16 mouse cellular contexts compared by ENCODE assay signal in genomic region chr1:165080351-165080750, GRCm38 (mm10).
"Had no signal": no experiment of that assay in that cellular context is flagged by ENCODE, and none has a peak within 500 bp of the region (broad histone marks: within the 10 kb centered on the region; RNA-seq: fewer than 3 reads in every experiment).

No protein-coding gene starts in this region.

- H3K4me1 ChIP-seq: lung, embryonic 15.5 days; stomach, embryonic 15.5 days had no signal

- DNase-seq: lung, adult 2 months; lung, postnatal 14 days; lung, postnatal 36 days; right cerebral cortex, postnatal 14 days; thymus, adult 2 months; thymus, postnatal 25 days; thymus, postnatal 4 days had no signal

- H3K4me3 ChIP-seq: lung, embryonic 15.5 days; megakaryocyte, embryonic 14.5 days; midbrain, embryonic 13.5 days; midbrain, embryonic 15.5 days; neural tube, embryonic 12.5 days; stomach, embryonic 15.5 days had no signal

- H3K27me3 ChIP-seq: lung, embryonic 15.5 days; midbrain, embryonic 13.5 days; midbrain, embryonic 15.5 days; neural tube, embryonic 12.5 days; stomach, embryonic 15.5 days had no signal

- H3K27ac ChIP-seq: lung, embryonic 15.5 days; macrophage; midbrain, embryonic 13.5 days; midbrain, embryonic 15.5 days; neural tube, embryonic 12.5 days; stomach, embryonic 15.5 days; stomach, postnatal 0 days had no signal

- H3K9me3 ChIP-seq: lung, embryonic 15.5 days; midbrain, embryonic 13.5 days; midbrain, embryonic 15.5 days; neural tube, embryonic 12.5 days; stomach, embryonic 15.5 days had no signal

- ATAC-seq: lung, postnatal 0 days; midbrain, embryonic 13.5 days; midbrain, embryonic 15.5 days had no signal

- H3K36me3 ChIP-seq: lung, embryonic 15.5 days; midbrain, embryonic 13.5 days; midbrain, embryonic 15.5 days; neural tube, embryonic 12.5 days; stomach, embryonic 15.5 days had no signal
